Mouse (Mus musculus) cerebellum, adult 11-12 months (tissue): ENCODE data around the gene Rad50.

Source experiments
- DNase-seq: peaks from one replicate; pipeline ENCODE4 v3.0.0; 2022

Gene Rad50

DNA sequence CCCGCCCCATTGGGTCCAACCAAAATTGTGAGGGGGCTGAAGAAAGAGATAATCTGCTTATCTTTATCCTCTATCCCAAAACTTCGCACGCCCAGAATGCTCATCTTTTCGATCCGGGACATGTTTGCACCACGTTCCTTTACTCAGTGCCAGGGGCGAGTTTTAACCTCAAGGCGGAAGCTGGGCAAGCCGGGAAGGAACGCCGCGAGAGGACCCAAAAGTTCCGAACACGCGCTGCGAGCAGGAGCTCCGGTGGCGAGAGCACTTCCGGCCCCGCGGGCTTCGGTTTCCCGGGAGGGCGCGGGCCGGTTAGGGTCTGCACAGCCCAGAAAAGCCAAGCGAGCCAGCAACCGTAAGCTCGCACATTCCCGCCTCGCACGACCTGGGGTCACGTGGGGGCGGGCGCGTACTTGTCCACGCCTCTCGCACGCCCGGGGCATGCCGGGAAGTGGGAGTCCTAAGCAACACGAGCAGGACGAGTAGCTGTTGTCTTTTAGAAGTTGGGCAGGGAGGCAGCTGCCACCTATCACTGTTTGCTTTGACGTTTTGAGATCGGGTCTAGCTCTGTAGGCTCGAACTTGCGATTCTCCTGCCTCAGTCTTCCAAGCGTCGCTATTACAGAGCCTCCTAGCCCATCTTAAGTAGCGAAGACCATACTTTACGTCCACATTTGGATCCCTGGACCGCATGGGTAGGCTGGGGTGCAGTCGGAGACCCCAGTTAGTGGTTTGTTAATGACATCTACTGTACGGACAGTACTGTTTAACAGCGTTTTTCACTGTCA lies at the start of gene Rad50:
TSS of gene Rad50 (minus strand) at position 386 of the 784 bp plus-strand sequence.
- DNase-seq = peak; percentile 81

- no peak for DNase-seq
Measured at GRCm38 (mm10) chr11:53755011-53755595, 48.0 kb upstream of the Rad50 start.

GRCm38 (mm10) chr11:53749716-53750352 lies 42.7 kb upstream of the Rad50 start:
- no peak for DNase-seq

- DNase-seq = no peak
Measured at GRCm38 (mm10) chr11:53749306-53749705, 42.2 kb upstream of the Rad50 start.

DNA sequence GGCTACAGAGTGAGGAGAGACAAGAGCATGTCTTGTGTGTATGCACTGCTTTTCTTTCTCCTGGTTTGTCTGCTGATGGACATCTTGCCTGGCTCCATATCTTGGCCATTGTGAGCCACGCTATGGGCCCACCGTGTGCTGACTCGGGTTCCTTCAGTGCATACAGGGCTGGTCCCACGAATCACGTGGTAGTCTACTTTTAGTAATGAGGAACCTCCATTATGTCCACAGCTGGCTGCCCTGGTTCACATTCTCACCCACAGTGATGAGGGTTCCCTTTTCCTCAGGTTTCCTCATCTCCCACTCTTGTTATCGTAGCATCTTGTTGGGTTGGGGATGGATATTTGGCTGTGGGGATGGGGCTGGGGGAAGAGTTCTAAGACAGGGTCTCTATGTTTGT lies 41.5 kb upstream of the Rad50 start:
- no peak for DNase-seq

DNA sequence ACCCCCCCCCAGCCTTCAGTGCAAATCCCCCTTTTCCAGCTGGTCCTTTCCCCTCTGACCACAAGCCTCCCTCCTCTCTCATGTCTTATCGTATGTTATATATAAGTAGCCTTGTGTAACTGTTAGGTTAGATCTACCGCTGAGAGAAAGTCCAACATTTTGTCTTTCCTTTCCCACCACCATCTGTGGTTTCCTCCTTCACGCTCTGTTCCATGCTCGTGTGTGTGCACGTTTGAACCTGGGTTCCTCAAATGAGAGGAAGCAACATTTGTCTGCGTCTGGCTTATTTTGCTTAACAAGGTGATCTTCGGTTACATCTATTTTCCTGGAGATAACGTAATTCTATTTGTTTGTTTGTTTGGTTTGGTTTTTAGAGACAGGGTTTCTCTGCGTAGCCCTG lies 40.9 kb upstream of the Rad50 start:
- DNase-seq = no peak

GRCm38 (mm10) chr11:53745260-53745659 lies 38.1 kb upstream of the Rad50 start:
- DNase-seq = no peak

DNA sequence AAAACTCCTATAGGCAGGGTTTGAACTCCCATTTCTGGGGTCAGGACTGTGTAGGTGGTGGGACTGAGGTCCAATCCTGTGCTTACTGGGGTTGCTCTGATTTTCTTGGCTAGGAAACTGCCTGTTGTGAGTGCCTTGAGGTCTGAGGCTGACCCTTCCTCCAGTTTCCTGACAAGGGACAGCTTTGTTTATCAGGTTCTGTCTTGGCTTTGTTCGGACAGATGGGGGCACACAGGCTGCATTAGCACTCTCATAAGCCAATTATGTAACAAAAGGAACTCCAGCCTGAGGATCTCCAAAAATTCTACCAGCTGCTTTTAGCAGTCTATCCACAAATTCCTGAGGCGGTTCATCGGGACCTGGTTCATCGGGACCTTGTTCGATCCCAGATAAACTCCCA lies 35.2 kb upstream of the Rad50 start:
- DNase-seq = no peak

DNA sequence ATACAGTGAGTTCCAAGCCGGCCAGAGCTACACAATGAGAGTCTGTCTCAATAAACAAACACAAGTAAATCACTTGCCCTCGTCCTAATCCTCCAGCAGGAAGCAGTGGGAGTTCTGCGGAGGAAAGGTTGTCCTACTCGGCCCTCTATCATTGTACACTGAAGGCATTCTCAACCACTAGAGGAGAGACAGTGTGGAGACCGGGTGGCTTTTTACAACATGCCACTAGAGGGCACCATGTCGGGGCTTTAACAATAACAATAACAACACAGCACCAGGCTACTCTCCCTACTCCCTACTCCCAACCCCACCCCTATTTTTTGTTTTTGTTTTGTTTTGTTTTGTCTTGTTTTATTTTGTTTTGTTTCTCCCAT lies 30.4 kb upstream of the Rad50 start:
- DNase-seq = no peak

DNA sequence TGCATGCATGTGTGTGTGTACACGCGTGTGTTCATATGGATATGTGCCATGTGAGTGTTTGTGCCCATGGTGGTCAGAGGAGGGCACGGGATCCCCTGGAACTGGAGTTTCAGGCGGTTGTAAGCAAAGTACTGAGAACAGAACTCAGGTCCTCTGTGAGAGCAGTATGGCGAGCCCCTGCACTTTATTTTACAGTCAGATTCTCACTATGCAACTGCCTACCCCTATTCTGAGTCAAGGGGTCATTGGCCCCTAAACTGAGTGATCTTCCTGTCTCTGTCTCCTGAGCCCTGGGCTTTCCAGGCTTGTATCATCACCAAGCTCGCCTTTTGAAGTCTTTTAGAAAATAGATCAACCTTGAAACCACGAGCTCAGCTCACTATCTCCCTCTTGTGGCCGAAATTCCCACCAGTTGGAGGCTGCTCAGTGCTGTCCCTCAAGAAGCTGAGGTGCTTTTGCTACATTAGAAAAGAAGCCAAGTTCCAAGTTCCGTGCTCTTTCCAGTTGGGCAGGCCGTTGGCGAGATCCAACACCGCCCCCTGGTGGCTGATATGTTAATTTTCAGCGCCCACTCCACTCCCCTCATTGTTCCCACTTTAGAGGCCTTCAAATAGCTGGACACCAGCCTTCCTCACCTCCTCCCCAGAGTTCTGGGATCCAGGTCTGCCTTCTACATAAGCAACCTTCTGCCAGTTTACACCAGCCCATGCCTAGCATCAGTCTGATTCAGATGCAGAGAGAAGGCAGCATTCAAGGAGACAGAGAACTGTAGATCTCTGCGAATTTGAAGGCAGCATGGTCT lies 29.9 kb upstream of the Rad50 start:
- DNase-seq = peak; percentile 29

GRCm38 (mm10) chr11:53735682-53736245 lies 28.6 kb upstream of the Rad50 start:
- peak; percentile 63 for DNase-seq

DNA sequence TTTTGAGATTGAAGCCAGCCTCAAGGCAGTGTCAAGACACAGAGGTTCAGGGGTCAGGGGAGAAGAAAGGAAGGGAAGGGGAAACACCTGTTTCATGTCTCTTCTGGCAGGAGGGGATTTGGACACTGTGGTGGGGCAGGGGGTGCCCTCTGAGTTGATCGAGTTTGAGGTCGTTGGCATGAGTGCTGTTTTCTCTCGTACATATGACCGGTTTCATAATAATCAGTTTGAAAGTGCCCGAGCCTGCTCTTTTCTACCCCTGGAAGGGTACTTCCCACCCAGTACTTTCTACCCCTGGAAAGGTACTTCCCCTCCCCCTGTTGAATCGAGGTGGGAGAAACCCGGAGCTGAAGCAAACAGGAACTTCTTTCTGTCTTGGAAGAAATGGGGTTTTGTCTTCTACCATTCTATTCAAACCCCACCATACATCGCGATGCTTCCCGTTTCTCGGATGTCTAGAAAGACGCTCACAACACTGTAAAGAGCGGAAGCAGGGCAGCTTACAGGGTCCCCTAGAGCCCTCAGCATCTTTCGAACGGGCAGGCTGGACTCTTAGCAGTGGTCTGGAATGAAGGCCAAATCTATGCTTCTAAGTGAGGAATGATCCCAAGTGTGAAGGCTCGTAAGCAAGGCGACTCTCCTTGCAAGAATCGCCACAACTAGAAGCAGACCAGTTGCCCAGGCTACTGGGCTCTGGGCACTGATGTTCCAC lies 28.0 kb upstream of the Rad50 start:
- DNase-seq = no peak

DNA sequence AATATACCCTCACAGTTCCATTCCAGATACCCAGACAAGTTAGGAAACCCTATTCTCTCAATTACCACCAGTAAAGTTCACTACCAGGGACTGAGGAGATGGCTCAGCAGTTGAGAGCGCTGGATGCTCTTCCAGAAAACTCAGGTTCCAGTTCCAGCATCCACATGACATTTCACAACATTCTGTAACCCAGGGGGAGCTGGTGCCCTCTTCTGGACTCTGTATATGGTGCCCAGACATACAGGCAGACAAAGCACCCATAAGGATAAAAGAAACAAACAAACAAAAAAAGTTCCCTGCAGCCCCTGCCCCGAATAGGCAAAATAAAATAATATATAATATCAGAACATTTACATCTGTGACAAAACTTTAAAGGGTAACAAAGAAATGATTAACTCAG lies 27.3 kb upstream of the Rad50 start:
- no peak for DNase-seq

DNA sequence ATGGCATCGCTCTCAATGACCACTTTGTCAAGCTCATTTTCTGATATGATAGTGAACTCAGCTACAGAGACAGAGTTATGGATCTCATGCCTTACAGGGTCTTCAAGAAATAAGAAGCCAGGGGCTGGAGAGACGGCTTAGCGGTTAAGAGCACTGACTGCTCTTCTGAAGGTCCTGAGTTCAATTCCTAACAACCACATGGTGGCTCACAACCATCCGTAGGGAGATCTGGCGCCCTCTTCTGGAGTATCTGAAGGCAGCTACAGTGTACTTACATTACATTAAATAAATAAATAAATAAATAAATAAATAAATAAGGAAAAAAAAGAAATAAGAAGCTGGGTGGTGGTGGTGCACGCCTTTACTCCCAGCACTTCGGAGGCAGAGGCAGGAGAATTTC lies 26.7 kb upstream of the Rad50 start:
- no peak for DNase-seq

- DNase-seq = no peak
Measured at GRCm38 (mm10) chr11:53732244-53732643, 25.1 kb upstream of the Rad50 start.

DNA sequence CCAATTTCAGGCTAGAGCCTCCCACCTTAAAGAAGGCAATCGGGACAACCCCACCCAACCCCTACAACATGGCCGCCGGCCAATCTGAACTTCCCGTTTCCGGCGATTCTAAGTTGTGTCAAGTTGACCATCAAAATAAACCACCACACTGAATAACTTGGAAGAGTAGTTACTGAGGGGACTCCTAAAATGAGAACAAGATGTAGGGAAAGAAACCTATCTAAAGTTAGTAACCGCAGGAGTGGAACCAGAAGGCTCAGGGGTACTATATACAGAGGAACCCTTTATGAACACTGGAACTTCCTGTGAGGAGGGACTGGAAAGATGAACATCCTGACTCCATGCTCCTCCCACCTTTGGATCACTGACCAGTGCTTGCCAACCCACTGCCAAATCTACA lies 24.3 kb upstream of the Rad50 start:
- DNase-seq = no peak

DNA sequence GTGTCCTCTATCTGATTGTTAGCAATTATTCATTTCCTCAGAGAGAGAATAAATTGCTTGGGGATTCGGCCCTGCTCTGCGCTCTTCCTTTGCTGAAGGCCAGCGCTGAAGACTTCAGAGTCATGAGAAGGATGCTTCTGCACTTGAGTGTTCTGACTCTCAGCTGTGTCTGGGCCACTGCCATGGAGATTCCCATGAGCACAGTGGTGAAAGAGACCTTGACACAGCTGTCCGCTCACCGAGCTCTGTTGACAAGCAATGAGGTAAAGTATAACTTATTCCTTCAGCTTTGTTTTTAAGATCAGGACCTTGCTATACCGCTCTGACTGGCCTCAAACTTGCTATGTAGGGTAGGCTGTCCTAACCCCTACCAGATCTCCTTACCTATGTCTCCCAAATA lies 13.6 kb upstream of the Rad50 start, which contains the start of gene Il5:
TSS of gene Il5 (plus strand) at position 80 of the 400 bp plus-strand sequence.
- no peak for DNase-seq

- no peak for DNase-seq
Measured at GRCm38 (mm10) chr11:53719701-53720100, 12.6 kb upstream of the Rad50 start.

DNA sequence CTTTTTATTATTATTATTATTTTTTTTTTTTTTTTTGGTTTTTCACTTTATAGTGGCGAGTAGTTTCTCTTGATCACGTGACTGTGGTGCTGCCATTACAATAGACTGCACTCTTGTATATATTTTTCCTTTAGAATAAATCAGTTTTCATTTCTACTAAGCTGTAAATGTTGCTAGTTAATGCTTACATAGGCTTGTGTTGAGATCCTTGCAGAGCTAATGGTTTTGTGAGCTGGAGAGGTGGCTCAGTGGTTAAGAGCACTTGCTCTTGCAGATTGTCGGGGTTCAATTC lies 545 bp upstream of the Rad50 start:
- DNase-seq = no peak

DNA sequence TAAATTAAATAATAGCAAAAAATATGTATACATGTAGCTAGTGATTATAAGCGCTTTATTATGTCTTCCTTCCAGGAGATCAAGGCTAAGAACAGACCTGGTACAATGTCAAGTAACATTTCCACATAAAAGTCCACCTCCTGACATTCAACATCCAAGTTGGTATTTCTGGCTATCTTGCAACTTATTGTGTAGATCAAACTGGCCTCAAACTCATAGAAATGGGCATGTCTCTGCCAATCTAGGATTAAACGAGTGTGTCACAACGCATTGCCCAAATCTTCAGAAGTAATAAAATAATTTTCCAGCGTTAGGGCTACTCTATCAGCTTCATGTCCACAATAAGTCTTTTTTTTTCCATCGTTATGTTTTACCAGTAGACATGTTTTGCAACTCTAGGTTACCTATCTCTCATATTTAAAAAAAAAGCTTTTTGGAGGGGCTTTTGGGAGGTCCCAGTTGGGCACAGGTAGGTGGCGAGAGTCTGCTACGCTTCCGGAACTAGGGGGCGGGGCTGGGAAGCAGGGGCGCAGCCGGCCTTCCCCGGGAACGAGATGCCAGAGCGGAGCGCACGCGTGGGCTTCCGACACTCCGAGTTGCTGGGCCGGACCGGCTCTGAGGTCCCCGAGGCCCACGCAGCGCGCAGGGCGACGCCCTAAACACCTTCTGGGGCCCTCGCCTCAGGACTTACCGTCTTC lies 734 bp downstream of the Rad50 start:
- peak; percentile 16 for DNase-seq

GRCm38 (mm10) chr11:53699351-53699750 lies 7.8 kb downstream of the Rad50 start:
- no peak for DNase-seq

- no peak for DNase-seq
Measured at GRCm38 (mm10) chr11:53698521-53698920, 8.6 kb downstream of the Rad50 start.
